Mouse (Mus musculus) gastrocnemius, postnatal 14 days (tissue): ENCODE measurements at regions not wholly inside any gene's neighbourhood (a gene's known extent, or its start where the extent isn't known, plus 50 kb on each side); places are given as distances from the start of the nearest gene placed in this dataset.

Source experiments
- DNase-seq: peaks from one replicate; pipeline ENCODE4 v3.0.0; 2021; ENCODE audit warnings: mixed read lengths
- intact Hi-C: fragments of 180-260 bp; cut with DNase I; formaldehyde crosslinking; loops from one replicate; pipeline ENCODE4 v1.15.1; 2025; ENCODE audit warnings: low total_unique reads

DNA sequence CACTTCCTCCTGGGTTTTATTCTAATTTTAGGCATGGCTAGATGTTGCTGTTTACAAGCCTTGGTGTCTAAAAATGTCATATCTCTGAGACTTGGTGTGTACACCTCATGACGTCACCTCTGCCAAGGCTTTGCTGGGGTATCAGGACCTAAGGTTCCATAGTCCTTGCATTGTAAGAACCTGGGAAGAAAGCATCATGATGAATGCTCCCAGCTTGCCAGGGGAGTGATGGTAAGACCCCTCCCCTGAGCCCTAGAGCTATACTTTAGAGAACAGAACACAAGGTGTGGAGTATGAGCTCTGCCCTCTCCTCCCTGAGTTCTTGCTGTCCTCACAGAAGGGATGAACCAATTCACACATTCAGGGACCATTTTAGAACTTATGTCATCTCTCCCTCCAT lies 642.5 kb downstream of the Defb40 start:
- DNase-seq: no peak

DNA sequence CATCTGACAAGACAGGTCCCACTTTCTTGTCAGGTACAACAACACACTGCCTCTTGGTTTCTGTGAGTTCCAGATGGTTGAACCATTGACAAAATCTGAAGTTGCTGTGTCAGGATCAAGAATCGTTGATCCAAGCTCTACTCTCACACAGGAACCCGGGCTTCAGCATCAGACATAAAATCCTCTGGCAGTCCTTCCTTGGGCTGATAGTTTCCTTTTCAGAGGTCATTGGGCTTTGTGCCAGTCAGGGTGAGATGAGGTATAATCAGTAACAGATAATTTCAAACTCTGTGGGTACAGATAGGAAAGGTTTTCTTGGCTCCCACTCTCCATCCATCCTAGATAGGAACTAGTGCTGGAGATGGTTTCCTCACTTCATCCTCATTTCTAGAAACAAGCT lies 649.5 kb downstream of the Defb40 start:
- intact Hi-C loops: no loop called here

More for the DNA sequence above, 642.5 kb downstream of the Defb40 start:
- intact Hi-C loops: no loop called here

DNA sequence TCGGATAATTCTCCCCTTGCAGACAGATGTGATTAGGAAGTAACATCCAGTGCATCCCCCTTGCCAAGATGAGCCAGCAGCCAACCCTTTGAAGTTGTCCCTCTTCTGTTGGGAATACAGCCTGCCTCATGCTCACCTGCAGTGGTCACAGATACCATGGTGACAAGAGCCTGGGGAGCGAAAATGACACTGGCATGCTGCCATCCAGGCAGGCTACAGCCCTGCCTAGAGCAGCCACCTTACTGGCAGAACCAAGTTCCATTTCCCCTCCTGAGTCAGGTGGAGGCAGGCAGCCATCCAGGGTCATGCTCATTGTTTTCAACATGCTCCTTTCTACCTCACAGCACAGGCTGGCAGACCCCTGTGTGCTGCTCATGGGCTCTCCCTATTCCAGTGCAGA lies 661.6 kb downstream of the Defb40 start:
- DNase-seq: no peak
- intact Hi-C loops: no loop called here

More for the DNA sequence above, 649.5 kb downstream of the Defb40 start:
- DNase-seq: no peak

DNA sequence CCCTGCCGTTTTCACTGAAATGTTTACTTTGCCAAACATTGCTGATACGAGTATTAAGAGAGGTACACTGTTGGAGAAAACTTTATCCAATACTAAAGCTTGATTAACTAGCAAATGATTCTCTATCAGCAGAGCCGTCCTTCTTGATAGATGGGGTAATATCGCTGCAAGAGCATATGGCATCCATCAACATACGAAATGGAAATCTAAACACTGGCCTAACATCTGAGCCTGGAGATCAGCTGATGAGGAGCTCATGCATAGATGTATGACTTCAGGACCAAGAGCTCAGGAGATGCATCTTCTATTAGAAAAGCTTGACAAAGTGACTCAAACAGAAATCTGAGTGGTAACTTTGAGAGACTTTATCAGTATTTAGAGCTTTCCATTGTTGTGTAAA lies 666.5 kb downstream of the Defb40 start:
- intact Hi-C loops: no loop called here
- no peak for DNase-seq

DNA sequence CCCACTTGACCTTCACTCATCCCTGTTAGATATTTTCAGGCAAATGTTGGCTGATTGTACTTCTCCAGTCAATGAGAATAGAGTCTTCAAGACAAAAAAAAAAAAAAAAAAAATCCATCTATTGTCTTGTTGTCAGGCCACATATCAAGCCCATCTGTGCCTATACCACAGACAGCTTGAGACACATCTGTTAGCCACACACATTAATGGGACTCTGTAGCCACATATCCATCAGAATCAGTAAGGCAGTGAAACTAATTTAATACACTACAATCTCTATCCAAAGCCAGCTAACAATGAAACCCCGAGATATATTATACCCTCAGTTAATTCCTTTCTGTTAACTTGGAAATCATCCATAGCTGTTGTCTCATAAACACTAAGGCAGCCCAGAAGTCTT lies 667.1 kb downstream of the Defb40 start:
- intact Hi-C loops: no loop called here
- DNase-seq: no peak

DNA sequence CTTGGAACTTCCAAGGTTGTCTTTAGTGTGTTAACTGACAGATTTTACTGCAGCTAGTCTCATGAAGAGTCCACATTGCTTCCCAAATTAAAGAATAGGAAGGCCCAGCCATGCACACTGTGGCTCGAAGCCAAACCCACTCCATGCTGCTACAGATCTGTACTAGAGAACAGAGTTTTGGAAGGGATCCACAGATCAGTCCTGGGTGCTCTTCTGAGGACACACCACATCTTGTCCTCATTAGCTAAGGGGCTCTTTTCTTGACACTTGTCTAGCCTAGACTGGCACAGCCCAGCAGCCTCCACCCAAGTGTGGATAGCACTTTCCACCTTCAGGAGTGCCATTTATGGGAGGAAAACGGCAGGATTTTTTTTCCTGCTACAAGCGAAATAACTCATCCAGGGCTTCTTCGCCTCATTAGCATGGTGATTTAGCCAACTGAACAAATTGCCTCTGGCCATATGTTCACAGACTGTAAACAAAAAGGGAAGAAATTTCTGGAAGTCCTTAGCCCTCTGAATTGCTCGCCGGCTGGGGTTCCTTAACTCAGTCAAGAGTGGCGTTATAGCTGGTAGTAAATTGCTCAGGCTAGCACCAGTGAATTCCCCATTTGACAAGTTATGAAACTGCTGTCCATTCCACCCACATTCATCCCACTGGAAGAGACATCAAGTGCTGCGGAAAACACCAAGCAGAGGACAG lies 690.4 kb downstream of the Defb40 start:
- intact Hi-C loops: no loop called here
- DNase-seq: no peak

DNA sequence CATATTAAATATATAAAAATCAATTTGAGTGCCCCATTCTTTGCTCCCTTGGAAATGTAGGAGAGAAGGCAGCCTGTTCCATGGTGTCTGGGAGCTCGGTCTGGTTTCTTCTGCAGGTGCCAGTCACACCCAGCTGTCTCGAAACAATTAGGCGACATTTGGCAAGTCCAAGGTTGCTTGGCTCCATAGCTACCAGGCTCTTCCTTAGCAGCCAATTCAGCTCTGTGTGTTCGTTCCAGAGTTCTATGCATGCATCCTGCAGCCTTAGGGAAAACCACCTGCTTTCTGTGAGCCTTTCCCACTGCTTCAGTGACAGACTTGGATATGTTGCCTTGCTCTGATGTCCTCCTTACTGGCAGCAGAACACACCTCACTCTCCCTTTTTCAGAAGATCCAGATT lies 698.1 kb downstream of the Defb40 start:
- no peak for DNase-seq
- intact Hi-C loops: no loop called here

DNA sequence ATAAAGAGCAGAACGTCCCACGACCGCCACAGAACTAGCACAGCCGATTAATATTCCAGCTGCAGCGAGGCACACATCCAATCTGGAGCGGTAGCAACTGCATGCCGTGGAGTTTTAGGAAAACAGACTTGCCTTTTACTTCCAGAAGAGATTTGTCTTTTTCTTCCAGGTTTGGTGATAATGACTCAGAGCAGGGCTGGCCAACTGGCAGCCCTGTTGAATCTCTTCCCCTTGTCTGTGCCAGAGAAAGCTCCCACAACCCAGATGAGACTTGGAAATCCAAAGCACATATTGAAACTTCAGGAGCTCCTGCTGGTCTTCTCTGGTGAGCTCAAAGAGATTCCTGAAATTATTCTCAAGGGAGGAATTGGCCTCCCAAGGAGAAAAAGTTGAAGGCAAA lies 709.8 kb downstream of the Defb40 start:
- intact Hi-C loops: no loop called here
- peak; percentile 17 for DNase-seq

DNA sequence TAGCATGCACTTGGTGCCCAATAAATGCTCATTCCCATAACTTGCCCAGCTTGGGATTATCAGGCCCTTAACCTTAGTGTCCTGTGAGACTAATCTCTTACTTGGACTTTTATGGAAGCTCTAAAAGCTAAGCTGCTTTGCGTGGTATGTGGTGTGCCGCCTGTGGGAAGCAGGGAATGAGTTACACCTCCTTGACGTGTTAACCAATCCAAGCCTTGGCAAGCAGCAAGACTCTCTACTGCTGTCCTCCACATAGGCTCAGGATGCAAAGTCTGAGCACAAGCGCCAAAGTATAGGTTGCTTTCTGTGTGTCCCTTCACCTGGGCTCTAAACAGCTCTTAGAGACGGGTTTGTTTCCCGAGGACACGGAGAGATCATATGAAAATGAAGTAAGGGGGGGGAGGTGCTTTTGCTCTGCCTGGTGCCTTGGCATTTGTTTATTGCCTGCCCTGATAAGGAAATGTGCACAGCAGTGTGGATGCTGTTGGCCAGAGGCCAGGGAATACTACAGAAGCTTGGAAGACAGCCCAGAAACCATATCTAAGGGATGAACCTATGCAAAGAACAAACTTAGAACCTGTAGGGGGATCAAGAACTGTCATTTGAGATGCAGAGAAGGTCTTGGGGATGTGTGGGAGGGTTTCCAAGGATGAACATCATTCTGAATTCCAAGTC lies 719.6 kb downstream of the Defb40 start:
- intact Hi-C loops: no loop called here
- no peak for DNase-seq

DNA sequence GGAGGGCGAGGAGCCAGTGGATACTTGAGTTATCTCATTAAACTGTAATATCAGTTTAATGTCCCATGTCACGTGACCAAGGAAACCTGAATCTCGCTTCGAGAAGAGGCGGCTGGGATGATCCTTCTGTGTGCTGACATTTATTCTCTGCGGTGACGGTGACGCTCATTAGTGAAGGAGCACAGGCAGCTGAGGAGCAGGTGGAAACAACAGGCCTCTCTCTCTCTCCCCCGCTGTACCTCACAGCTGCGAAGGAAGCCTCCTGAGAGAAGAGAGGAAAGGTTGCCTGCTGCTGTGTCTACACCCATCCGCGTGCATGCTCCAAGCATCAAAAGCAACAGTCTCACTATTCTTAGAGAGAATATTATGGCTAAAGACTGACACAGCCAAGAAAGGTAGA lies 731.8 kb downstream of the Defb40 start:
- no peak for DNase-seq
- intact Hi-C loops: no loop called here

DNA sequence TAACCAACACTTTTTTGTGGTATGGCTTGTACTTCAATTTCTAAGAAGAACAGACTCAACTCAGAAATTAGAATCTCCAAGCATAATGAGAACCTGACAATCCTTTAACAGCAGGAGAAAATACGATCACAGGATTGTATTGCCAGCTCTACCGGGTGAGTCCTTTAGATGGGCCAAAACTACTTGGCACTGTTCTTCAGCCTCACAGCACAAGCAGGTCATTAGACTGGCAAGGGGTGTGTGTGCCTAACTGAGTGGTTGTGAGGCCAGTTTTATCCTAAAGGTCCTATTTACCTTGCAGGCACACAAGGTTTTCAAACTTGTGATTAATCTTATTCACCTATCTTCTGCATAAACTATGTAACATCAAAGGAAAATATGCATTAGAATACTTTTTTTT lies 760.5 kb downstream of the Defb40 start:
- intact Hi-C loops: no loop called here
- no peak for DNase-seq

DNA sequence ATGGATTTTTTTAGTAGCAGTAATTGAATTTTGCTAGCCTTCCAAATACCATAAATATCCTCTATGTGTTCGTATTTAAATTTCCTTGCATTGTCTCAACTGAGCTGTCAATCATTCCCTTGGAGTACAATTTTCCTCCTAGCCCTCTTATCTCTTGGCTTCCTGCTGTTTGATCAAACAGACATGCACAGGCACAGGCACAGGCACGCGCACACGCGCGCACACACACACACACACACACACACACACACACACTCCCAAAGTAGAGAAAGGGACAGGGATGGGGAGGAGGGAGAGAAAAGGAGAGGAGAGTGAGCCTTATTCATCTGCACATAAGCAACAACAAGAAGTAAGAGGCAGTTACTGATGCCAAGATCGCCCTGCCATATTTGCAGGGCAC lies 760.9 kb downstream of the Defb40 start:
- no peak for DNase-seq
- intact Hi-C loops: no loop called here

DNA sequence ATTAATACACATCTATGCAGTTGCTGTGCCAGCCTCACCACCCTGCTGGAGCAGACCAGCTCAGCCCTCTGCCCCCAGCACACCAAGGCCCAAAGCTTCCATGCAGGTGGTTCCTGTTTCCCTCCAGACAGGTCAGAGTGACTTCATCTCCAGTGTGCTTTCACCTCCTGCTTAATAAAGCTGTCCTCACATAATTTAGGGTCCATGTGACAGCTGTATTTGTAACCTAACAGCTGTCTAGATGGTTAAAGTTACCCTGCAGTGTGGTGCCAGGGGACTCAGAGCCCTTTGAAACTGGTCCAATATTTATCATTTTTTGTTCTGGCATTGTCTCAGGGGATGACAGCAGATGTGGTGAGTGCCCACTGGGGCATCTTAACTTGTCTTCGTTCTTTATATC lies 761.5 kb downstream of the Defb40 start:
- DNase-seq: no peak
- intact Hi-C loops: no loop called here

DNA sequence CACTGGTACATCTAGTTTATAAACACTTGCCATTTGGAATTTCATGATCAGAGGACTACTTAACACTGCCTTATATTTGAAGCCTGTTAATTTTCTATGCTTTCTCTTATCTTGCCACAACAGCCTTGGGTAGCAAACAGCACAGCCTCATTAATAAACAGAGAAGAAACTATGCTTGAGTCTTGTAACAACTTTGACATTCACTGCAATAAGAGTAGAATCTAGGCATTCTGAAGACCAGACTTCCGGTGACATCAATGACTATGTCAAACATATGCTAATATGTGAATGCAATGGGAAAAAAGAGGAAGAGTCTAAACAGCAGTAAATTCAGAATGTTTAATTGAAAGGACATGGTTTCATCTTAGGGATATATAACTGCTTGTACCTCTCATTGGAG lies 768.0 kb downstream of the Defb40 start:
- intact Hi-C loops: no loop called here
- DNase-seq: no peak

DNA sequence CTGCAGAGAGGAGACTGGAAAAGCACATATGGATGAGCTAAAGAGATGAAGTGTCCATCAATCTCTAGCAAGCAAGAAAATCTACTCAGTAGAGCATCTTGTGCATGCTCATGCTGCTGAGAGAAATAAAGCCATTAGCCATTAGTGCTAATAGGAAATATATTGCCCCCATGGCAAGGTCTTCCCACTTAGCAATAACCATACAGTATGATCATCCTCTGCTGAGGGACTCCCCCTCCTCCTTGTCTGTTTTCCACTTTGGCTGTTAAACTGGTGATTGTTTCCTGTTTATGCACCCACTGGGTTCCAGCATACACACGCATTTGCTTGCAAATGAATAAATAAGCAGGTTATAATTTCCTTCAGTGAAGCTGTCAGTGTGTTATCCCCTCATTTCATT lies 769.4 kb downstream of the Defb40 start:
- intact Hi-C loops: no loop called here
- DNase-seq: no peak

DNA sequence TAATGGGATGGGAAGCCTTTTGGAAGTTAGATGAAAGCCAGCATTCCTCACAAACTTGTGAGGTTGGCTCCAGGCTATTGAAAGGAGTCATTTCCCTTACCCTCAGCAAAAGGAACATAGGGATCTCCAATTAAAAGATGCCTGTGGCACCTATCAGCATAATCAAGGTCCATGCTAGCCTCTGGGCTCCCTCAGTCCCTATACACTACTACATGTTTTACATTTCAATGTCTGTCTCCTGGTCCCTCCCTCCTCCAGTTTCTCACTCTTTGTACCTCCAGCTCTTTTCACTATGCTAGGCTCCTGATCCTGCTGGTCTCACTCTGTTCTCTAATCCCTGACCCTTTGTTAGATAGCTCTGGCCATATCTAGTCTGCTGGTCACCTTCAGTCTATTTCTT lies 790.6 kb downstream of the Defb40 start:
- DNase-seq: no peak
- intact Hi-C loops: no loop called here

DNA sequence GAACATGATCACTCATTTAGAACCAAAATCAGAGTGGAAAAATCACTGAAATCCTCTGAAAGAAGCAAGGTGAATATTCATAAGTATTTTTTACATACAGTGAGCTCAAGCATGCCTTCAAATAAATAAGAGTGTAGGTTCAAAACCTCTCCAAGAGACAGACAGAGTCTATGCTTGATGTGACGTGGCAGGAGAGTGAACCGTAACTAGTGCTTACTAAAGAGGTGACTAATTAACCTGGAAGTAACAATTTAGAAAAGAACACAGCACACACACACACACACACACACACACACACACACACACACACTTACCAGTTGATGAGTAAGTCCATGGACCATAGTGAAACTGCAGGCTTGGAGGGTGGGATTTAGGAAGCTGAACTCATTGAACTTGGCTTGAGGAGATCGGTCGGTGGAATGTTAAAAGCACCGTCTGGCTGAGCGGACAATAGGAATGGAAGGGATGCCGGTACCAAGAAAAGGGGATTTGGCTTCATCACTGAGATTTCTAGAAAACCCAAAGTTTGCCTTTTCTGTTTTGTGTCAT lies 802.4 kb downstream of the Defb40 start:
- intact Hi-C loops: no loop called here
- no peak for DNase-seq

DNA sequence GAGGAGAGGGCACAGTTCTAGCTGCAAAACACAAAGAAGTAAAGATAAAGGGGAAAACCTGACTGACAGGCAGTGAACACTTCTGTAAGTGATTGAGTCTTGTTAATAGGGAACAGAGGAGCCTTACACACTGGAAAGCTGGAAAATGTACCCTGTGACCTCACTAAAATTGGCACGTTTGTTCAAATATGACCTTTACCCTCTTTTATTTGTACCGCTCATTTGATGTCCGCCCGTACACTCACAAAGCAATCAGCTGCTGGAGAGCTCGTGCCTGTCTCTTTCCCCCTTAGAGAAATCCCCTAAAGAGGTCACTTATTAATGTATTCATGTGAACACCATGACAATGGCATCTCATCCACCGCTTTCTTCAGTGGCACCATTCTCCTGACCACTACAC lies 819.4 kb downstream of the Defb40 start:
- no peak for DNase-seq
- intact Hi-C loops: no loop called here

DNA sequence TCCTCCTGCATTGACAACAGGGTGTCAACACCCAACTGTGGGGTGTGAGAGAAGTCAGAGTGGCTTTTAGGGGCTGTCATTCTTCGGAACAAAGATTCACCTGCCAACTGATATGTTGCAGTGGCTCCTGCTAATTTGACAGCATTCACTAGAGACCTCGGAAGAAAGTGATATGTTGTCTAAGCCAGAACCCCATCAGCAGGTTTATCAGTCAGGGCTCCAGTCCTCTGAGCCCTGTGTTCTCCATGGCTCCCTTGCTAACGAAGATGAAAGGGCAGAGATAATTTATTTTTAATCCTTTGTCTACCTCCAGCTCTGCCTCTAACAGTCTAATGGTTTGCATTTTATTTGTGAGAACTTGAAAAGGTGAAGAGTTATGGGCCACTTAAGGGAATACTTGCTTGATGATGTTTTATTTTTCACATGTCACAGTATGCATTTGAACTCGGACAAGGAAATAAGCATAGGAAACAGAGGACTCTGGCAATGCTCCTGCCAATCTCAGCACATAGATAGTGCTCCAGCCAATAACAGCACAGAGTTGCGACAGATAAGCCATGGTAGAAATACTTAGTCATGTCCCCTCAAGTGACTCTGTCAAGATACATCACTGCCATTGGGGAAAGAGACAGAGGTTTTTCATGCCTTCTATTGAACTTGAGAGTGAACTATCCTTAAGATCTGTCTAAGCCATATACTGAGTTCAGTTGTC lies 862.6 kb downstream of the Defb40 start:
- DNase-seq: no peak
- intact Hi-C loops: no loop called here

DNA sequence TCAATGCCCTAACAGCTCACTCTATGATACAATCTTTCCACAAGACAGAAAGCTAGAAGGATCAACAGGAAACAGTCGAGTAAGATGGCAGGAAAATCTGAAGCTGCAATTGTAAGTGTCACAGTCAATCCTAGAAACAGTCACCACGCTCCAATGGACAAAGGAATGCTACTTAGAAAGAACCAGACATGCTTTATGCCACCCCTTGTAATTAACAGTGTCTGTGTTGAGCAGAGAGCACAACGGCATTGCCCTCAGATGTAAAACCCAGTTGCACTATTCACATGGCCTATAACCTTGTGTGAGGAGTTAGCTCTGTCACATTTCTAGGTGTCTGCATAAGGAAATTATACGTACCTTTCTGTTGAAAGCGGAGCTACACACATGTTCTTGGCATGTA lies 864.8 kb downstream of the Defb40 start:
- intact Hi-C loops: no loop called here

DNA sequence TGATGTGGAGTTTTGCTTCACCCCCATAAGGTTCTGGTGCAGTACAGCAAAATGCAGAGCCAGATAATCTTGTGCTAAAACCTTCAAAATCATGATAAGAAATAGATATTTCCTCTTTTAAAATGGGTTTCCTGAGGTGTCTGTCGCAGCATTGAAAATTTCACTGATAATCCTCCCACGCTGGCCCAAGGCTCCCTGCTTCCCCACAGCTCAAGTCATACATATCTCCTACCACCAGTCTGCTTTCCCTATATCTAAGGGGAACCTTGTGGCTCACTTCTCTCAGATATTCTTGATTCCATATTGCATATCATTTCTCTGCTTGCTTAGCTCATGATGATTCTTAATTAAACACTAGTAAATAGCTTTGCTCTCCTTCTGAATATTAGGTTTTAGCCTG lies 868.6 kb downstream of the Defb40 start:
- intact Hi-C loops: no loop called here
- DNase-seq: no peak

More for the DNA sequence above, 864.8 kb downstream of the Defb40 start:
- no peak for DNase-seq
